Mouse (Mus musculus) brain, embryonic 14.5 days (tissue): ENCODE data around the gene Rcc1.

Experiments used
- CTCF ChIP-seq: fragments of 200-500 bp; IDR thresholded peaks from 2 replicates; pipeline ENCODE4 v1.5.1; 2012; ENCODE audit warnings: inconsistent platforms, mild to moderate bottlenecking, moderate library complexity, borderline replicate concordance; ENCODE audit not compliant: insufficient read depth, insufficient read length; ENCODE audit errors: extremely low read depth
- POLR2A ChIP-seq: fragments of 200-500 bp; IDR thresholded peaks from 2 replicates; pipeline ENCODE4 v1.6.1; 2012; ENCODE audit warnings: mild to moderate bottlenecking, inconsistent platforms, borderline replicate concordance; ENCODE audit not compliant: poor library complexity, insufficient read depth, insufficient read length, severe bottlenecking; ENCODE audit errors: extremely low read depth

DNA sequence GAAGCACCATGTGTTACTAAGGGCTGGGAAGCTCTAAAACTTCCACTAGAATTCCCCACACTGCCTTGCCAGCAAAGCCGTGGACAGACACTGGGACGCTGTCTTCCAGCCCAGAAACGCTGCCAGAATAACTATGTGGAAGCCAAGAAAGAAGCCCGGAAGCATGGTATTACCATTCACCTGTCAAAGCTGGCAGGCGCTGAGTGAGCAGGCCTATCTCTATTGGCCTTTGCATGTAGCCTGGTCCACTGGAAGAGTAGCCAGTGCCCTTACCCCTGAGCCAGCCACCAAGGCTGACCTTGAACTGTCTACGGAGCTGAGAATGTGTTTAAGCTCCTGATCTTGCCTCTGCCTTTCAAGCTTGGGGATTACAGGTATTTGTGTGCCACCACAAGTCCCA is 51.9 kb downstream of the Rcc1 start:
- TF ChIP-seq CTCF, result no peak
- TF ChIP-seq POLR2A, result no peak
